Mouse (Mus musculus) hindbrain, embryonic 14.5 days (tissue): ENCODE results near the gene Fstl3. TPM values are rescaled to one million over a fixed set of nuclear protein-coding genes. Genes with fewer than 3 reads are reported as not detected.
A peak's percentile ranks its signal among the peaks of the same experiment; 100 is the strongest.
"Not testable (repeated sequence)": the region's sequence is repeated elsewhere in the genome, so short reads cannot be mapped to it uniquely, and the experiment has no call there.

Experiments
- ATAC-seq: fragments of 200-750 bp; cut with Nextera tagmentation; 2 replicates; pipeline ENCODE4 v1.8.0; 2017; ENCODE audit warnings: moderate number of reproducible peaks, mild to moderate bottlenecking, moderate TSS enrichment, moderate library complexity; ENCODE audit not compliant: low FRiP score
- DNase-seq: peaks from one replicate; pipeline ENCODE4 v3.0.0-alpha.2; 2015; ENCODE audit warnings: low spot score
- H3K27ac ChIP-seq: fragments of 300-500 bp; sonication (generic); 2 replicates; pipeline ENCODE4 v1.5.1; 2014; ENCODE audit warnings: mild to moderate bottlenecking, moderate library complexity
- H3K27me3 ChIP-seq: fragments of 300-500 bp; sonication (generic); 2 replicates; pipeline ENCODE4 v1.6.1; 2014; ENCODE audit warnings: mild to moderate bottlenecking, low read length, mixed read lengths; ENCODE audit not compliant: control insufficient read depth, insufficient read depth
- H3K36me3 ChIP-seq: fragments of 300-500 bp; sonication (generic); replicated peaks from 2 replicates; pipeline ENCODE4 v1.6.1; 2014; ENCODE audit not compliant: control insufficient read depth, insufficient read depth
- H3K4me1 ChIP-seq: fragments of 300-500 bp; sonication (generic); replicated peaks from 2 replicates; pipeline ENCODE4 v1.6.1; 2014; ENCODE audit warnings: antibody characterized with exemption, low read length, mixed read lengths; ENCODE audit not compliant: control insufficient read depth, insufficient read depth
- H3K4me2 ChIP-seq: fragments of 300-500 bp; sonication (generic); replicated peaks from 2 replicates; pipeline ENCODE4 v1.6.1; 2014; ENCODE audit warnings: mild to moderate bottlenecking, moderate library complexity
- H3K4me3 ChIP-seq: fragments of 300-500 bp; sonication (generic); replicated peaks from 2 replicates; pipeline ENCODE4 v1.5.1; 2014; ENCODE audit warnings: mild to moderate bottlenecking, low read length
- H3K9ac ChIP-seq: fragments of 300-500 bp; sonication (generic); 2 replicates; pipeline ENCODE4 v1.6.1; 2014
- H3K9me3 ChIP-seq: fragments of 300-500 bp; sonication (generic); 2 replicates; pipeline ENCODE4 v1.6.1; 2016; ENCODE audit warnings: low read length; ENCODE audit not compliant: control insufficient read depth
- WGBS: fragments of 180-500 bp; shearing (Covaris S2); extraction: QIAGEN DNeasy Blood & Tissue Kit; methylation state at CpG from one replicate; pipeline ENCODE4 v1.1.7; 2014; 5-methylcytosine and 5-hydroxymethylcytosine counted together
- polyA plus RNA-seq: library from polyadenylated mRNA; unstranded; fragments of >200 nt; fragmentation: Nextera tagmentation; extraction: Ambion mirVana; gene quantifications from 2 replicates; pipeline ENCODE4 v1.2.1, GENCODE M21; 2014

Fstl3 gene
- polyA plus RNA-seq, 1 experiment from 2014 or later, result 1.6 TPM

DNA sequence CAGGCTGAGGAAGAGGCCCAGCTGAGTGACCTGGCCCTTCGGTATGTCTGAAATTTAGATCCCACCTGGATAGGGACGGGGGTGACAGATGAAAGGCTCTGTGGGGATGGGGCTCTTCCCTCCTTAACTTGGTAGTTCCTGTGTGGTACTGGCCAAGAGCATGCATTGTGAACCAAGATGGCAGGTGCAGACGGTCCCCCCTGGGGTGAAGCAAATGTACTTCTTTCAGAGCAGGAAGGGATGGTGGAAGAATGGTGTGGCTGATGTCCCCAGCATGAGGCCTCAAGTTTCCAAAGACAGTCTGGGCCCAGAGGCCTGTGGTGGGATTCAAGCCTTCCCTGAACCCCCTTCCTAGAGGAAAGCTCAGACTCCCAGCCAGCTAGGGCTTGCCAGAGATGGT is 21.2 kb upstream of the Fstl3 start:
- WGBS, result 89% methylated on average over 3 of the region's 3 CpGs
- no peak overlapping the region for H3K4me3 ChIP-seq
- H3K27me3 ChIP-seq, result no peaks in the 10 kb centered on the region
- DNase-seq (no peak), ATAC-seq (no peak)
- no peak overlapping the region for H3K27ac ChIP-seq
- H3K9me3 ChIP-seq, result no peaks in the 10 kb centered on the region
- 0 out of 2 replicates have a peak overlapping the region, but pooled peaks have one; percentile 57 for H3K9ac ChIP-seq
- peaks cover 50% of the 10 kb centered on the region for H3K36me3 ChIP-seq
- peaks cover 11% of the 10 kb centered on the region; the same call in 1 of the 2 replicates for H3K4me1 ChIP-seq
- no peak overlapping the region for H3K4me2 ChIP-seq

DNA sequence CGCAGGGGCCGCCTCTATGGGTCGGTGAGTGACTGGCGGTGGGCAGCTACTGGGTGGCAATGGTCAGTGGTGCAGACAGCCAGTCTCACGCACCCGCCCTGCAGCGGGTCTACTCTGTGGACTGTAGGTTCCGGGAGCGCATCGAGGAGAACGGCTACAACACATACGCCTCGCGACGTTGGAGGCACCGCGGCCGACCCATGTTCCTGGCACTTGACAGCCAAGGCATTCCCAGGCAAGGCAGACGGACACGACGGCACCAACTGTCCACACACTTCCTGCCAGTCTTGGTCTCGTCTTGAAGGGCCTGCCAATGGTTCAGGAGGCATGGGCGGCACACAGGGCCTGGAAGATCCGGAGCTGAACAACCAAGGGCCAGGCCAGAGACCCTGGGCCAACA is 20.4 kb upstream of the Fstl3 start:
- 88% methylated on average over 24 of the region's 24 CpGs for WGBS

DNA sequence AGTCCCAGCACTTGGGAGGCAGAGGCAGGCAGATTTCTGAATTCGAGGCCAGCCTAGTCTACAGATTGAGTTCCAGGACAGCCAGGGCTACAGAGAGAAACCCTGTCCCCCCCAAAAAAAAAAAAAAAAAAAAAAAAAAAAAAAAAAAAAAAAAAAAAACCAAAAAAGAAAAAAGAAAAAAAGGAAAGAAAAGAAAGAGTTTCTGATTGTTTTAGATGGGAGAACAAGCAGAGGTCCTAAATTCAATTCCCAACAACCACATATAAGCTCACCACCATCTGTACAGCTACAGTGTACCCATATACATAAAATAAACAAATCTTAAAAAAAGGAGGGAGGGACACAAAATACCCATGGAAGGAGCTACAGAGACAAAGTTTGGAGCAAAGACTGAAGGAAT is 17.4 kb upstream of the Fstl3 start:
- not testable (repeated sequence) for H3K9ac ChIP-seq, H3K9me3 ChIP-seq, DNase-seq, H3K27me3 ChIP-seq, H3K27ac ChIP-seq, H3K4me3 ChIP-seq, H3K4me2 ChIP-seq, ATAC-seq
- 89% methylated on average over 1 of the region's 1 CpGs for WGBS
- peaks cover 11% of the 10 kb centered on the region; the same call in 1 of the 2 replicates for H3K4me1 ChIP-seq
- peaks cover 67% of the 10 kb centered on the region for H3K36me3 ChIP-seq

More for the DNA sequence above, 20.4 kb upstream of the Fstl3 start:
- H3K4me1 ChIP-seq, result peaks cover 11% of the 10 kb centered on the region; the same call in 1 of the 2 replicates
- H3K4me2 ChIP-seq, result no peak overlapping the region
- ATAC-seq (no peak), DNase-seq (no peak)
- H3K27ac ChIP-seq, result no peak overlapping the region
- no peak overlapping the region for H3K4me3 ChIP-seq
- H3K36me3 ChIP-seq, result peaks cover 58% of the 10 kb centered on the region
- H3K9me3 ChIP-seq, result no peaks in the 10 kb centered on the region
- no peak overlapping the region for H3K9ac ChIP-seq
- no peaks in the 10 kb centered on the region for H3K27me3 ChIP-seq

DNA sequence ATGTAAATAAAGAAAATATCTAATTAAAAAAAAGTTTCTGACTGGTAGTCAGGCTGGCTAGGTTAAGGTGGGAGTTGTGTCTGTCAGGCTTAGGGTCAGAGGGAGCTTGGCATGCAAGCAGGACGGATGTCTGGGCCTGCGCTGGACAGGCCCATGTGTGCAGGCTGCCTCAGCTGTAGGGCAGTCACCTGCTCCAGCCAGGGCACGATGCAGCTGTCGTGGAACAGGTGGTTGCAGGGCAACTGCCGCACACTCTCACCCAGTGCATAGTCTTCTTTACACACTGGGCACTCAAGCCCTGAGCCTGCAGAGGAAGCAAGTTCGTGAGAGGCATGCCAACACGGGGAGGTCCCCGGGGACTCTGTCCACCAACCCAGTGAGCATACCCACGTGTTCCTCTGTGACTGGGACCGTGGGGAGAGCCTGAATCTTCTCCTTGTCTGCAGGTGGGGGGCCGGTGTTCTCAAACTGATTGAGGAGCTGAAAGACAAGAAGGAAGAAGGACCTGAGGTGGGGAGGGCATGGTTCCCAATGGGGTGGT is 16.4 kb upstream of the Fstl3 start:
- Histone ChIP-seq H3K36me3 (peaks cover 67% of the 10 kb centered on the region), H3K4me1 (peaks cover 12% of the 10 kb centered on the region), H3K27ac (no peak overlapping the region), H3K4me2 (no peak overlapping the region), H3K9me3 (no peaks in the 10 kb centered on the region), H3K9ac (no peak overlapping the region), H3K4me3 (no peak overlapping the region), H3K27me3 (no peaks in the 10 kb centered on the region)
- ATAC-seq, result no peak
- DNase-seq, result no peak
- WGBS, result 92% methylated on average over 11 of the region's 11 CpGs

DNA sequence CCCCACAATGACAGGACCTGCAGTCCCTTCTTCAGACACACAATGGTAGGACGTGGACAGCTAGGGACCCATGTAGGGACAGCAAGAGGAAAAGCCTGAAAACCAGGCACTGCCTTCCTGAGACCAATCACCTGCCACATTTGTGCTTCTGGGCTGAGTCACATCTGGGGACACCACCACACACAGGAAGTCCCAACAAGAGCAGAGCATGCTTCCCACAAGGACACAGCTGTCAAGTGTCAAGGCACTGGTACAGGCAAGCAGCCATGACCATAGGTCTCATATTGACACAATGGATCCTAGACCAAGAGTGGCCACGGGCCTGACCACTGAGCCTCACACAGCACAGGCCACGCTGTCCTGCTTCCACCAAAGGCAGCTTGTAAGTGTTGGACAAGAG is 14.2 kb upstream of the Fstl3 start:
- no peaks in the 10 kb centered on the region for H3K9me3 ChIP-seq
- no peak overlapping the region for H3K9ac ChIP-seq
- no peak overlapping the region for H3K4me2 ChIP-seq
- H3K4me1 ChIP-seq, result peaks cover 18% of the 10 kb centered on the region
- peaks cover 47% of the 10 kb centered on the region for H3K36me3 ChIP-seq
- ATAC-seq (no peak), DNase-seq (no peak)
- no peak overlapping the region for H3K4me3 ChIP-seq
- no peak overlapping the region for H3K27ac ChIP-seq
- H3K27me3 ChIP-seq, result no peaks in the 10 kb centered on the region
- WGBS, result 85% methylated on average over 3 of the region's 3 CpGs

DNA sequence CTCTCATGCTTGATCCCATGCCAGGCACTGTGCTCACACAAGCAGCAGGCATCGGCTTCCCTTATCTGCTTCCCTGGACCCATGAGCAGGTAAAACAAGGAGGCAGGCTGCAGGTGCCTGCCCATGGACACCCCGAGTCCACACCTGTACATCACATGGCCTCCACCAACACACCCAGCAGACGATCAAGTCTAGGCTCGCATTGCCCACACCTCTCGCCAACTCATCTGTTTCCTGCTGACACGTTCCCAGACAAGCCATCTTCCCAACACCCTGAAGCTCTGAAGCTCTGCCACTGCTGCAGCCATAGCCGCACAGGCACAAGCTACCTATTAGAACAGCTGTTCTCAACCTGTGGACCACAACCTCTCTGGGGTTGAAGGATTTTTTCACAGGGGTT is 12.8 kb upstream of the Fstl3 start:
- Histone ChIP-seq H3K4me3 (no peak overlapping the region), H3K27me3 (no peaks in the 10 kb centered on the region), H3K4me2 (no peak overlapping the region), H3K9me3 (no peaks in the 10 kb centered on the region), H3K4me1 (peaks cover 20% of the 10 kb centered on the region), H3K36me3 (peaks cover 33% of the 10 kb centered on the region), H3K9ac (0 out of 2 replicates have a peak overlapping the region, but pooled peaks have one; percentile 31), H3K27ac (no peak overlapping the region)
- DNase-seq (no peak), ATAC-seq (no peak)
- WGBS, result 91% methylated on average over 7 of the region's 7 CpGs

DNA sequence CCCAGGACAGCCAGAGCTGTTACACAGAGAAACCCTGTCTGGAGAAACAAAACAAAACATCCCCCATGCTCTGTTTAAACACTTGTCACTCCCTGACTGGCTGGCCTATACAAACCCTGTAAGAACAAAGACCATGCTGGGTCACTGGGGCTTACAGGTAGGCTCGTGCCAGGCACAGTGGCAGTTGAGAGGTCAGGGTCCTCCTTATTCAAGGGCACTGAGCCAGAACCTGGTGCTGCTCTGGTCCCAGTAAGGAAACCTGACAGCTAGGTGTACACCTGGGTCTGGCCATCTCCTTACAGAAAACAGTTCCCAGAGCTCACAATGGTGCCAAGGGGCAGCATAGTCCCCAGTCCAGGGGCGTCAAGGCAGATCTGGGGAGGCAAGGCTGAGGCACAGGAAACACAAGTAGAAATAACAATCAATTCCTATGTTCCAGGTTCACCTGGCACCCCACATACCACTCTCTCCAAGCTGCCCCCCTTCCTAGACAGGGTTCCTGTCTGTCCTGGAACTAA is 11.8 kb upstream of the Fstl3 start:
- Histone ChIP-seq H3K36me3 (peaks cover 23% of the 10 kb centered on the region), H3K27me3 (no peaks in the 10 kb centered on the region), H3K9ac (peak overlapping the region; percentile 87), H3K9me3 (no peaks in the 10 kb centered on the region), H3K4me2 (peak overlapping the region; percentile 95), H3K4me3 (peak overlapping the region; percentile 88), H3K4me1 (peaks cover 20% of the 10 kb centered on the region), H3K27ac (no peak overlapping the region)
- WGBS, result 67% methylated on average over 2 of the region's 2 CpGs
- ATAC-seq (no peak), DNase-seq (no peak)

DNA sequence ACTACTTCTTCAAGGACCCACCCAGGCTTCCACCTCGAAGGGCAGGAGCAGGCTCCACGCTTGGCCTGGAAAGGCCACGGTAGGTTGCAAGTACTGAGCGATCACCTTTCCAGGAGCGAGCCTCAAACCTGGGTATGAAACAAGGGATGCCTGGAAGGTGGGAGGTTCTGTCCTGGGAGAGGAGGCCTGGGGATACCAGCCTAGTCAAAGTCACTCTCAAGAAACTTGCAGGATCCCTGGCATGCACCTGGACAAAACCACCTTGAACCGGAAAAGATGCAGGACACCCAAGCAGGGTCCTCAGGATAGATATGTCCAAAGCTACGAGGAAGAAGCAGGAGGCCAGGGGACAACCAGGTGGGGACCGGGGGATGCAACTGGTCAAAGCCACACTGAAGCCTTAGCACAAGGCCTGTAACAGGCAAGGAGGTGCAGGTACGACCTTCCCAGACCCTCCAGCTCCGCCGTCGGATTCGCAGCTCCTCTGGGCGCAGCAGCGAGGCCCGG is 11.0 kb upstream of the Fstl3 start:
- H3K4me3 ChIP-seq, result peak overlapping the region; percentile 88
- H3K27me3 ChIP-seq, result no peaks in the 10 kb centered on the region
- H3K9ac ChIP-seq, result peak overlapping the region; percentile 87
- DNase-seq (no peak), ATAC-seq (no peak)
- peak overlapping the region; percentile 95 for H3K4me2 ChIP-seq
- H3K9me3 ChIP-seq, result no peaks in the 10 kb centered on the region
- H3K4me1 ChIP-seq, result peaks cover 20% of the 10 kb centered on the region
- peak overlapping the region; percentile 90 for H3K27ac ChIP-seq
- peaks cover 15% of the 10 kb centered on the region for H3K36me3 ChIP-seq
- 8% methylated on average over 16 of the region's 16 CpGs for WGBS

DNA sequence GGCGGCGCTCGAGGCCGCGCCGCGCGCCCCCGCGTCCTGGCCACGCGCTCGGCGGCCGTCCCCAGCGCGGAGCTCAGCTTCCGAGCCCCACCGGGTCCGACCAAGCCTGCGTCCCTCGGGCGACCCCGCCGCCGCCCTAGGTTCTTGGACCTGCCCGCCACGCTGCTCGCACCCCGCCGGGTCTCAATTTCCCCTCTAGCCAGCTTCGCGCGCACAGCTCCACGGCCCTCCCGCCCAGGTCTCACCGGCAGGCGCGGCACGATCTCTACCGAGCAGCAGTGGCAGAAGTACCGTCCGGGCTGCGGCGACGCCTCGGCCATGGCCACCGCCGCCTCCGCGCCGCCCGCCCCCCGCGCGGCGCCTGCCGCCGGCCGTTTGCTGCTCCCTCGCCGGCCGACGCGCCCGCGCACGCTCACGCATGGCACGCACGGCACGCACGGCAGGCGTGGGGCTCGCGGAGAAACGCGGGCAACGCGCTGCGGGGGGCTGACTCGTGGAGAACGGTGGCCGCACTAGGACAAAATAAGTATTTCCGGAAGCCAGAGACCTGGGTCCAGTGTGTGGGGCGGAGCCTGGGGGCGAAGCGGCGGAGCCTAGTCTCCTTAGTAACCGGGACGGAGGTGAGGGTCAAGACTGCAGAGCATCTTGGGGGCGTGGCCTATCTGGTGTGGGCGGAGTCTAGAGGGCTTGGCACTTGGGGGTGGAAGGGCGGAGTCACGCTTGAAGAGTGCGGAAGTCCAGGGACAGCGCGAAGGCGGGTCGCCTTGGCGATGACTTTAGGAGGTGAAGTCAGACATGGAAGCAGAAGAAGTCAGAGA is 10.4 kb upstream of the Fstl3 start, which contains the start of gene Rnf126:
Gene Rnf126, minus strand, starts transcription at position 445 of the 818 bp plus-strand sequence.
- Histone ChIP-seq H3K27ac (peak within 1 kb of the TSS; percentile 90), H3K4me3 (peak within 1 kb of the TSS; percentile 88), H3K9me3 (no peaks in the 10 kb centered on the region), H3K4me1 (peaks cover 20% of the 10 kb centered on the region), H3K27me3 (no peaks in the 10 kb centered on the region), H3K4me2 (peak within 1 kb of the TSS; percentile 95), H3K36me3 (peaks cover 8% of the 10 kb centered on the region), H3K9ac (peak within 1 kb of the TSS; percentile 87)
- ATAC-seq (peak; percentile 89), DNase-seq (peak; percentile 96)
- under 1% methylated on average over 82 of the region's 101 CpGs for WGBS
